Mouse (Mus musculus) heart, postnatal 0 days (tissue): ENCODE results near the gene Efna4.

Experiments
- CTCF ChIP-seq: IDR thresholded peaks from 2 replicates; pipeline ENCODE4 v1.5.1; 2016; ENCODE audit warnings: antibody characterized with exemption, control low read depth, low read depth
- EP300 ChIP-seq: IDR thresholded peaks from 2 replicates; pipeline ENCODE4 v1.6.1; 2016; ENCODE audit warnings: antibody characterized with exemption, low read depth

- TF ChIP-seq CTCF (peak; percentile 86), EP300 (no peak)
Observed at GRCm38 (mm10) chr3:89354816-89355511, 17.1 kb upstream of the Efna4 start.
